21 mouse cellular contexts compared by ENCODE assay signal in genomic region chr14:79312719-79313118, GRCm38 (mm10).
"Had no signal": no experiment of that assay in that cellular context is flagged by ENCODE, and none has a peak within 500 bp of the region (broad histone marks: within the 10 kb centered on the region; RNA-seq: fewer than 3 reads in every experiment).

No protein-coding gene starts in this region.

- H3K4me3 ChIP-seq: layer of hippocampus, adult 2 months; left cerebral cortex, adult 2 months; liver, embryonic 13.5 days; lung, embryonic 15.5 days; midbrain, embryonic 12.5 days; midbrain, embryonic 15.5 days; neural tube, embryonic 12.5 days; neural tube, embryonic 15.5 days had no signal

- H3K9ac ChIP-seq: liver, embryonic 13.5 days; lung, embryonic 15.5 days; midbrain, embryonic 12.5 days; midbrain, embryonic 15.5 days; neural tube, embryonic 12.5 days; neural tube, embryonic 15.5 days had no signal

- H3K27me3 ChIP-seq: liver, embryonic 13.5 days; lung, embryonic 15.5 days; midbrain, embryonic 15.5 days; neural tube, embryonic 12.5 days; neural tube, embryonic 15.5 days had no signal

- ATAC-seq: intestine, postnatal 0 days; midbrain, embryonic 15.5 days had no signal

- H3K9me3 ChIP-seq: liver, embryonic 13.5 days; lung, embryonic 15.5 days; midbrain, embryonic 12.5 days; midbrain, embryonic 15.5 days; neural tube, embryonic 12.5 days; neural tube, embryonic 15.5 days had no signal

- H3K4me2 ChIP-seq: liver, embryonic 13.5 days; lung, embryonic 15.5 days; midbrain, embryonic 12.5 days; midbrain, embryonic 15.5 days; neural tube, embryonic 12.5 days; neural tube, embryonic 15.5 days had no signal

- DNase-seq: kidney, adult 2 months; kidney, postnatal 25 days; layer of hippocampus, adult 9-11 months; layer of hippocampus, postnatal 36 days; liver, embryonic 13.5 days; lung, adult 18-20 months; lung, postnatal 10 days; lung, postnatal 36 days; right cerebral cortex, adult 18-20 months; right cerebral cortex, postnatal 14 days; right cerebral cortex, postnatal 4 days had no signal

- H3K36me3 ChIP-seq: liver, embryonic 13.5 days; lung, embryonic 15.5 days; midbrain, embryonic 12.5 days; midbrain, embryonic 15.5 days; neural tube, embryonic 12.5 days; neural tube, embryonic 15.5 days had no signal

- H3K27ac ChIP-seq: kidney, postnatal 0 days; left cerebral cortex, adult 2 months; liver, embryonic 13.5 days; lung, embryonic 15.5 days; midbrain, embryonic 12.5 days; midbrain, embryonic 15.5 days; neural tube, embryonic 12.5 days; neural tube, embryonic 15.5 days; stomach, postnatal 0 days had no signal
